Mouse (Mus musculus): Measurements from ENCODE around the gene Sgpp2. TPM values are rescaled to one million over a fixed set of nuclear protein-coding genes. Genes with fewer than 3 reads are reported as not detected.

Sgpp2 gene
- total and polyA plus RNA-seq, 3 experiments, result 0.05 TPM; not detected in 2

DNA sequence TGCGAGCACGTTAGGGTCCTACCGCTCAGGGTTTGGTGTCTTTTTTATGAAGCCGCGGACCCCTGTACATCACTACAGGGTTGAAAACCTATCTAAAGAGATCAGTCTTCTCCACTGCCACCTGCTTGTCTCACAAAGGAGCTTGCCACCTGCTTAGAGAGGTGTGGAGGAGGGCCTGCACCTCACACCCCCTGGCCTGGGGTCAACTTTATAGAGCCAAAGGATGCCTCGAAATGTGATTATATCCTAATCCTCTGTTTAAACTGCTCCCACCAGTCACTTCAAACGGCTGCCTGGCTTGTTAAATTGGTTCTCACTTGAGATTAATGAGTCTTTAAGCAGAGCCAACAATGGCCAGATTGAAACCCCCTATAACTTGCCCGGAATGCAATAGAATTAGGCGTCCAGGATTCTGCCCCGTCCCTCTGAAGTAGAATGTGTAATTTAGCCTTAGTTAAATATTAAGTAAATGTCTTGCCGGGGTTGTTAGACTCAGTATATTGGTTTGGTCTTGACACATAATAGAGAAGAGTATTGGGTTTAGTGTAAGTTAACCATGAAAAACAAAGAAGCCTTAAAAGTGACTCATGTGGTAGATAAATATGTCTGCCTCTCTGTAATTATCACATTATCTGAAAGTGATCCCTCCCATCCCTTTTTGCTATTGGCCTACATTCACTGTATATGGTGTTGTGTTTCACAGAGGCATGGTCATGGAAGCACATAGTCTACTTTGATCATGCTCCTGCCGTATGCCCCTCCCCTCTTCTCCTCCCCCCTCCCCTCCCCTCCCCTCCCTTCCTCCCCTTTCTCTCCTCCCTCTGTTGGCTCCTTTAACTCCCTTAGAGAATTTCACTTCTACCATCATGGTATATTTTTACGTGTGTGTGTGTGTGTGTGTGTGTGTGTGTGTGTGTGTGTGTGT lies 54.1 kb downstream of the Sgpp2 start:
- no peak overlapping the region for H3K4me3 ChIP-seq (ENCODE audit: low read depth, low read length)
- no peak for TF ChIP-seq GATA2 (IDR thresholded peaks at IDR 0.05; ENCODE audit: borderline replicate concordance, low read depth, low read length)
- TF ChIP-seq CTCF (IDR thresholded peaks at IDR 0.05; ENCODE audit: low read depth, low read length), result no peak
- TF ChIP-seq POLR2AphosphoS5 (IDR thresholded peaks at IDR 0.05; ENCODE audit: insufficient replicate concordance, low read depth, low read length), result no peak
- TF ChIP-seq GATA1 (IDR thresholded peaks at IDR 0.05; ENCODE audit: borderline replicate concordance, low read length), result no peak
- TF ChIP-seq TAL1 (conservative IDR thresholded peaks at IDR 0.05; ENCODE audit: low read depth, low read length), result no peak
- ATAC-seq (ENCODE audit: extremely low read depth, insufficient number of reproducible peaks, low FRiP score, poor library complexity, severe bottlenecking), result no peak

DNA sequence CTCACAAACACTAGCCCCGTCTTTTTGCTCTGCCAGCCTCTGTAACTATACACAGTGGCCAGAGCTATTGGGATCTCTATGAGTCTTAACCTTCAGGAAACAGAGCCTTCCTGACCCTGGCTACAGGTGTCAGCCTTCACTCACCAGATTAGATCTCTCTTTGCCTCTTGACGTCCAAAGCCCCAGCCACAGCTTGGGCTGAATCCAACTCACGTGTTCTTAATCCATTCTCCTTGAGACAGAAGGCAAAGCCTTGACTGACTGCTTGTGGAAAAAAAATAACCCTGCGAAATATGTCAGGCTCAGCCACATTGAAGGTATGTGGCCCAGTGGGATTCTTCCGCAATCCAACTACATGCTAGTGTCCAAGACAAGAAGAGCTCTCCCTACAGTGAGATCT lies 57.7 kb downstream of the Sgpp2 start:
- Histone ChIP-seq H3K36me3 (replicated peaks) (no peaks in the 10 kb centered on the region), H3K9me3 (replicated peaks) (no peaks in the 10 kb centered on the region), H3K27me3 (ENCODE audit: insufficient read depth, low read length) (peaks cover 20% of the 10 kb centered on the region), H3K4me1 (ENCODE audit: insufficient read depth, low read depth, low read length) (no peaks in the 10 kb centered on the region), H3K4me3 (ENCODE audit: low read depth, low read length) (no peak overlapping the region)
- DNase-seq (ENCODE audit: low spot score) (no peak), ATAC-seq (ENCODE audit: extremely low read depth, insufficient number of reproducible peaks, low FRiP score, poor library complexity, severe bottlenecking) (no peak)
- TF ChIP-seq CTCF (IDR thresholded peaks at IDR 0.05; ENCODE audit: low read depth, low read length) (no peak), GATA2 (IDR thresholded peaks at IDR 0.05; ENCODE audit: borderline replicate concordance, low read depth, low read length) (no peak)

More for the DNA sequence above, 54.1 kb downstream of the Sgpp2 start:
- H3K4me1 ChIP-seq (ENCODE audit: insufficient read depth, low read depth, low read length), result no peaks in the 10 kb centered on the region
- DNase-seq (ENCODE audit: low spot score), result no peak
- peaks cover 22% of the 10 kb centered on the region for H3K27me3 ChIP-seq (ENCODE audit: insufficient read depth, low read length)
- no peaks in the 10 kb centered on the region for H3K36me3 ChIP-seq (replicated peaks)
- H3K9me3 ChIP-seq (replicated peaks), result no peaks in the 10 kb centered on the region

DNA sequence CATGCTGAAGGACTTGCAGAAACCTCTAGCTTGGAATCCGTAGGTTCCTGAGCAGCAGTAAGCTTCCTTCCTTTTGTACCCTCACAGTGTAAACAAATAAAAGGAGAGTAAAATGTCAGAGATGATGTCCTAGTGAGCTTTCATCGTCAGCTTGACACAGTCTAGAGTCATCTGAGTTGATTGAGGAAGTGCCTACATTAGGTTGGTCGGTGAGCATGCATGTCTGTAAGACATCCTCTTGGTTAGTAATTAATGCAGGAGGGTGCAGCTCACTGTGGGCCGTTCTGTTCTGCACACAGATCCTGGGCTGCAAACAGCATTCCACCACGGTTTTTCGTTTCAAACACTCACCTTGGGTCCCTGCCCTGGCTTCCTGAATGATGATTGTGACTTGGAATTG lies 60.0 kb downstream of the Sgpp2 start:
- H3K27me3 ChIP-seq (ENCODE audit: insufficient read depth, low read length), result peaks cover 14% of the 10 kb centered on the region; the same call in 1 of the 2 replicates
- H3K4me1 ChIP-seq (ENCODE audit: insufficient read depth, low read depth, low read length), result no peaks in the 10 kb centered on the region
- no peak for TF ChIP-seq TAL1 (conservative IDR thresholded peaks at IDR 0.05; ENCODE audit: low read depth, low read length)
- ATAC-seq (ENCODE audit: extremely low read depth, insufficient number of reproducible peaks, low FRiP score, poor library complexity, severe bottlenecking) (no peak), DNase-seq (ENCODE audit: low spot score) (no peak)
- no peak overlapping the region for H3K4me3 ChIP-seq (ENCODE audit: low read depth, low read length)
- H3K36me3 ChIP-seq (replicated peaks), result no peaks in the 10 kb centered on the region
- no peaks in the 10 kb centered on the region for H3K9me3 ChIP-seq (replicated peaks)

DNA sequence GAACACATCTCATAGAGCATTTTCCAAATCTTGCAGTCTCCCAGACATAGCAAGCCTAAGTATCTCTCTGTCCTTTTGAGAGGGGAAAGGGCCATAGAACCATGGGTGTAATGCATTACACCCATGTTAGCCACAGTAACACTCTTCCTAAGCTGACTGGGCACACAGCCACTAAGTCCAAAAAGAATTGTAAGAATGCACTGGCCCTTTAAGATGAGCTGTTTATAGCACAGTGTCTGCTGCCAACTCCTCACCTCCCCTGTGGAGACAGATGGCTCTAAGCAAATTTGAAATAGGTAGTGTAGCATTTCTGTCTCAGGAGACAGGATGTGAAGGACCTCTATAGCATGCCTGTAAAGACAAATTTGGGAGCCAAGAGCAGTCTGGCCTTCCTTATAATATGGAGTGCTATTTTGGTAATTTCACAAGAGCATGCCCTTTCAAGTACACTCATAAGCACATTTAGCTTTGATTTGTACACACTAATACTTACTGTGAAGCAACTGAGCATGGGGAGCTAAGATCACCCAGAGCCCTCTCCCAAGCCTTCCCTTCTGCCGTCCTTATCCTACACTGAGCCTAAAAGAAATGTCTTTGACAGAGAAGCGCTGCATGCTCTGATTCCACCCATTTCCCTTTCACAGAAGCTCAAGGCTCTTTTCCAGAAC lies 61.6 kb downstream of the Sgpp2 start:
- no peak for TF ChIP-seq TAL1 (conservative IDR thresholded peaks at IDR 0.05; ENCODE audit: low read depth, low read length)
- no peak for TF ChIP-seq CTCF (IDR thresholded peaks at IDR 0.05; ENCODE audit: low read depth, low read length)
- TF ChIP-seq POLR2AphosphoS5 (IDR thresholded peaks at IDR 0.05; ENCODE audit: insufficient replicate concordance, low read depth, low read length), result no peak
- TF ChIP-seq GATA2 (IDR thresholded peaks at IDR 0.05; ENCODE audit: borderline replicate concordance, low read depth, low read length), result no peak
- no peak for TF ChIP-seq GATA1 (IDR thresholded peaks at IDR 0.05; ENCODE audit: borderline replicate concordance, low read length)
- H3K4me1 ChIP-seq (ENCODE audit: insufficient read depth, low read depth, low read length), result no peaks in the 10 kb centered on the region
- H3K9me3 ChIP-seq (replicated peaks), result no peaks in the 10 kb centered on the region
- DNase-seq (ENCODE audit: low spot score), result no peak
- ATAC-seq (ENCODE audit: extremely low read depth, insufficient number of reproducible peaks, low FRiP score, poor library complexity, severe bottlenecking), result no peak
- H3K27me3 ChIP-seq (ENCODE audit: insufficient read depth, low read length), result peaks cover 11% of the 10 kb centered on the region; the same call in 1 of the 2 replicates
- H3K36me3 ChIP-seq (replicated peaks), result no peaks in the 10 kb centered on the region
- no peak overlapping the region for H3K4me3 ChIP-seq (ENCODE audit: low read depth, low read length)

DNA sequence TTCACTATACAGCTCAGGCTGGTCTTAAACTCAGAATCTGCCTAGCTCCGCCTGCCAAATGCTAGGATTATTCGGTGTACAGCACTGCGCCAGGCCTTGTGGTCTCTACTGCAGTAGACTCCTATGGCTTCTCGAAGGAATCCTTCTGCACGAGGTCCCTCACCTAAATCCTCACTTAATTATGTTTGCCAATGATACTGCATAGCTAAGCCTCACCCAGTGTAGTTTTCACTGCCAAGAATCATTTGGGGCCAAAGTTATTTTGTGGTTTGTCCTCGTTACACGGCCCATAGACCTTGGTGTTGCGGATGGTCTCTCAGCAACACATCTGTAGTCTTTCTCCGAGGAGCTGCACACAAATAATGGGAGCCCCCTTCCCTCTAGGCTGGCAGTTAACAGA lies 62.2 kb downstream of the Sgpp2 start:
- TF ChIP-seq GATA2 (IDR thresholded peaks at IDR 0.05; ENCODE audit: borderline replicate concordance, low read depth, low read length), result no peak
- TF ChIP-seq CTCF (IDR thresholded peaks at IDR 0.05; ENCODE audit: low read depth, low read length), result no peak
- no peak for TF ChIP-seq TAL1 (conservative IDR thresholded peaks at IDR 0.05; ENCODE audit: low read depth, low read length)
- TF ChIP-seq GATA1 (IDR thresholded peaks at IDR 0.05; ENCODE audit: borderline replicate concordance, low read length), result no peak
- TF ChIP-seq POLR2AphosphoS5 (IDR thresholded peaks at IDR 0.05; ENCODE audit: insufficient replicate concordance, low read depth, low read length), result no peak
- H3K36me3 ChIP-seq (replicated peaks), result no peaks in the 10 kb centered on the region
- H3K4me1 ChIP-seq (ENCODE audit: insufficient read depth, low read depth, low read length), result no peaks in the 10 kb centered on the region
- no peak overlapping the region for H3K4me3 ChIP-seq (ENCODE audit: low read depth, low read length)
- no peaks in the 10 kb centered on the region for H3K9me3 ChIP-seq (replicated peaks)
- H3K27me3 ChIP-seq (ENCODE audit: insufficient read depth, low read length), result peaks cover 11% of the 10 kb centered on the region; the same call in 1 of the 2 replicates
- DNase-seq (ENCODE audit: low spot score) (no peak), ATAC-seq (ENCODE audit: extremely low read depth, insufficient number of reproducible peaks, low FRiP score, poor library complexity, severe bottlenecking) (no peak)

DNA sequence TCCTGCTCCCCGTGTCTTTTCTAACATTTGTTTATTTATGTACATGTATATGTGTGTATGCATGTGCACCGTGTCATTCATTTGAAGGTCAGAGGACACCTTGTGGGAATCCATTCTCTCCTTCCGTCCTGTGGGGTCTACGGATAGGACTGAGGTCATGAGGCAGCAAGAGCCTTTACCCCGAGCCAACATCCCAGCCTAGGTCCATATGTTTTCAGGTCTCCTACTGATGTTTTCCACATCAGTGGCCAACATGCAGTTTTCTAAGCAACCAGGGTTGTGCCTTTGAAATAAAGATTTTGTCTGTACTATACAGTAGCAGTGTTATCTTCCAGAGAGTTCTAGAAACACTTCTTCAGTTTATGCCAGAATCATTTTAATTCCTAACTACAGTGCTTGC lies 63.7 kb downstream of the Sgpp2 start:
- Histone ChIP-seq H3K4me1 (ENCODE audit: insufficient read depth, low read depth, low read length) (no peaks in the 10 kb centered on the region), H3K9me3 (replicated peaks) (no peaks in the 10 kb centered on the region), H3K4me3 (ENCODE audit: low read depth, low read length) (no peak overlapping the region), H3K36me3 (replicated peaks) (no peaks in the 10 kb centered on the region), H3K27me3 (ENCODE audit: insufficient read depth, low read length) (peaks cover 9% of the 10 kb centered on the region; the same call in 1 of the 2 replicates)
- TF ChIP-seq GATA1 (IDR thresholded peaks at IDR 0.05; ENCODE audit: borderline replicate concordance, low read length), result no peak
- no peak for TF ChIP-seq TAL1 (conservative IDR thresholded peaks at IDR 0.05; ENCODE audit: low read depth, low read length)
- no peak for TF ChIP-seq POLR2AphosphoS5 (IDR thresholded peaks at IDR 0.05; ENCODE audit: insufficient replicate concordance, low read depth, low read length)
- TF ChIP-seq GATA2 (IDR thresholded peaks at IDR 0.05; ENCODE audit: borderline replicate concordance, low read depth, low read length), result no peak
- no peak for TF ChIP-seq CTCF (IDR thresholded peaks at IDR 0.05; ENCODE audit: low read depth, low read length)
- no peak for ATAC-seq (ENCODE audit: extremely low read depth, insufficient number of reproducible peaks, low FRiP score, poor library complexity, severe bottlenecking)
- no peak for DNase-seq (ENCODE audit: low spot score)

Data from G1E (cell line).